Mouse (Mus musculus): Measurements from ENCODE around the gene Kdm2a. TPM values are rescaled to one million over a fixed set of nuclear protein-coding genes. Genes with fewer than 3 reads are reported as not detected.

Kdm2a gene
- total RNA-seq (2021): 10 to 100 TPM; 70.1 to 71.5 TPM
- long read RNA-seq, partial matches to known transcripts: 5 of 10 reads
- long read RNA-seq, other reads (novel, unspliced or antisense): 5 of 10 reads

- DNase-seq (ENCODE audit: low spot score in 2 of 2): peak; percentile 68 to 74
Observed at GRCm38 (mm10) chr19:4397798-4398629, at the start of gene Kdm2a. Gene Kdm2a (minus strand): TSS chr19:4398285.

DNA sequence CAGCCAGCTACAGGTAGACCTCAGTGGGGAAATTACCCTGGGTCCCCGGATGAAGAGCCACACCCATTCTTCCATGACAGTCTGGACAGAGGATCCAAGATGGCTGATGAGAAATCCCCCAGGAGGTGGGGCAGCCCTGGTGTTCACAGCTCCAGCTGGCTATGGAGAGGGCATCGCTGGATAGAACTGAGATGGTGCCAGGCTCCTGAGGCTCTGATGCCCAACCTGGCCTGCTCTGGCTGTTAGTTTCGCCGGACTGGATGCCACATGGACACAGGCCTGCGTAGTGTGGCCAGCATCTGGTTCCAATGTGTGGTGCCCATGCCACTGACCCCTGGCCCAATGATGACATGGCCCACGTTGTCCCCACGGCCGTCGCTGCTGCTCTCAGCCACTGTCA lies 49.4 kb upstream of the Kdm2a start:
- DNase-seq (ENCODE audit: low spot score in 2 of 2): no peak

- no peak for DNase-seq (ENCODE audit: low spot score in 2 of 2)
Observed at GRCm38 (mm10) chr19:4446661-4447420, 48.8 kb upstream of the Kdm2a start.

DNA sequence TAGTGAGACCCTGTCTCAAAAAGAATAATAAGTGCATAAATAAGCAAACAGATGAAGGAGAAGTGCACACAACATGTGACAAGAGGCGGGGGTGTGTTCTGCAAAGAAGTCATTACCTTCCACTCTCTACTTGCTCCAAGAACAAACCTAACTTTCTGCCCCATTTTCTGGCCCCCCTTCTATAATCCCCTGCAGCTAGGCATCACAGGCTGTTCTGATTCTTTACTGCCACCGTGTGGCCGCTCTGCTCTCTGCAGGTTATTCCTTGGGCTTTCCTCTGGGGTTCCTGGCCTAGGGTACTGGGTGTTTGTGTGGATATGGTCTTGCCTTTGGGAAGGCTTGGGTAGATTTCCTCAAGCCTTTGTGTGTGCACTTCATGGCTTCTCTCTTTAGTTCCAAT lies 44.3 kb upstream of the Kdm2a start:
- DNase-seq (ENCODE audit: low spot score in 2 of 2): peak; percentile 85 to 88

DNA sequence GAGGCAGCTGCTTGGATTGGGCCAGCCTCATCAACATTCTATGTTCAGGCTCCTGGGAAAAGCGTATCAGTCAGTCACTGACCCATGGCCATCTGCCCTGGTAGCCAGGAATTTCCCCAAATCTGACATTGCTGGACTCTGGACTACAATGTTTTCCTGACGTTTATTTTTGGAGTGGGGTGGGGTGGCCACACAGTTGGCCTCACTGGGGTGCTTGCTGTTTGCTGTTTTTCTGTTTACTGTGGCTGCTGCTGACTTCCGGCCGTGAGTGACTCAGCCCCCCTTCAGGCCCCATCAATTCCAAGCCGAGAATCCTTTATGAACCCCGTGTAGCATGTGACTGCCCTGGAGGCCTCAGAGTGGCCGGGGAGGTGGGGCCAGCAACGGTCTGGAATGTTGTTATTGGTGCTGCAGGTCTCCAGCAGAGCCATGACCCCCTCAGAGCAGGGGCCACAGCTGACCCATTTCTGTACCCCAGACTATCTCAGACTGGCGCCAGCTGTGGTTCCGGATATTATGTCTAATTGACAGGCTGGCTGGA lies 43.6 kb upstream of the Kdm2a start:
- DNase-seq (ENCODE audit: low spot score in 2 of 2): no peak

DNA sequence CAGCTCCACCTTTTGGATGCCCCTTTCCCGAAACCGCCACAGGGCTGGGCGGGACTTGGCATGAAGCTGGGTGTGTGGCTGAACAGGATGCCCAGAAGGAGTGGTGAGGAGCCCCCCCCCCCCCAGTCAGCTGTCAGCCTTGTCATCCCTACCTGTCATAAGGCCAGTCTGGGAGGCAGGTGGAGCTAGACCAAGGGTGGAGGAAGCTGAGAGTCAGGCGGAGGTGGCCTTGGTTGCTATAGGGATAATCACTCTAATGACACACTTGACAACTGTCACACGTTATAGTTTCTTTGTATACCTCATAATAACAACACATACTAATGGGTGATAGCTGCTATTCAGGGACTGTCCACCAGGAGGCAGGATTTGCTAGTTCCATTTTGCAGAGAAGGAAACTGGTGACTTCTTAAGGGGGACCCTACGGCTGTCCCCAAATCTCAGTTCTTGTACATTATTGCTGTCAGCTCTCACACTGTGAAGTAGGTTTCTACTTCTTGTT lies 43.1 kb upstream of the Kdm2a start:
- DNase-seq (ENCODE audit: low spot score in 2 of 2): peak; percentile 56 to 59

- DNase-seq (ENCODE audit: low spot score in 2 of 2): no peak
Observed at GRCm38 (mm10) chr19:4440222-4440621, 42.1 kb upstream of the Kdm2a start.

- DNase-seq (ENCODE audit: low spot score in 2 of 2): peak in 1 of 2 experiments; percentile 32
Observed at GRCm38 (mm10) chr19:4439161-4439801, 41.2 kb upstream of the Kdm2a start, which contains the start of gene Rhod. Gene Rhod (minus strand): TSS chr19:4439432.

GRCm38 (mm10) chr19:4438791-4439160 lies 40.7 kb upstream of the Kdm2a start:
- no peak for DNase-seq (ENCODE audit: low spot score in 2 of 2)

- DNase-seq (ENCODE audit: low spot score in 2 of 2): no peak
Observed at GRCm38 (mm10) chr19:4437886-4438285, 39.8 kb upstream of the Kdm2a start.

DNA sequence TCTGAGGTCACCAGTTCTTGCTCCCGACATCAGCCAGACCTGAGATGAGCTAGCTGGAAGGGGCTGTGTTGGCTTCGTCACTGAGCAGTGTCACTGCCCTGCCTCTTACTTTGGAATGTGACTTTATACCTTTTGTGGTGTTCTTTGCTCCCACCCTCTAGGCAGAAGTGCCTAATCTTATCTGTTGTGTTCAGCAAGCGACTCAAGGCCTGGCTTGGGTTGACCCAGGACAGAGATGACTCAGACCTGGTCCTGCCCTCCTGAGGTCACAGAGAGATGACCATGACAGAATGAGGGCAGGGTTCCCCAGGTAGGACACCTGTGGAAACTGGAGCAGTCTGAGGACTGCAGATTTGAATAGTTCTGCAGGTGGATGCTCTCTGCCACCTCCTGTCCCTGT lies 38.2 kb upstream of the Kdm2a start:
- no peak for DNase-seq (ENCODE audit: low spot score in 2 of 2)

GRCm38 (mm10) chr19:4434999-4435398 lies 36.9 kb upstream of the Kdm2a start:
- no peak for DNase-seq (ENCODE audit: low spot score in 2 of 2)

DNA sequence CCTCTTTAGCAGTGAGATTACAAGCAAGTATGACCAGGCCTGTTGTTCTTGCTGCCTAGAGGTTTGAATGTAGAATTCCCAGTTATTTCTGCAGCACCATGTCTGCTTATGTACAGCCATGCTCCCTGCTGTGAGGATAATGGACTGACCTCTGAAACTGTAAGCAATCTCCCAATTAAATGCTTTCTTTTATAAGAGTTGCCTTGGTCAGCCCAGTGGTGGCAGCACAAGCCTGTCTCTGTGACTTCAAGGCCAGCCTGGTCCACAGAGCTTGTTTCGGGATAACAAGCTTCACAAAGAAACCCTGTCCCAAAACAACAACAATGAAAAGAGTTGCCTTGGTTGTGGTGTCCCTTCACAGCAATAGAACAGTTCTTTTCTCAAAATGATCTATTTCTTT lies 35.7 kb upstream of the Kdm2a start:
- no peak for DNase-seq (ENCODE audit: low spot score in 2 of 2)

- no peak for DNase-seq (ENCODE audit: low spot score in 2 of 2)
Observed at GRCm38 (mm10) chr19:4430091-4430620, 32.1 kb upstream of the Kdm2a start.

GRCm38 (mm10) chr19:4425610-4426366 lies 27.7 kb upstream of the Kdm2a start:
- DNase-seq (ENCODE audit: low spot score in 2 of 2): no peak

- DNase-seq (ENCODE audit: low spot score in 2 of 2): no peak
Observed at GRCm38 (mm10) chr19:4423021-4423420, 24.9 kb upstream of the Kdm2a start.

- DNase-seq (ENCODE audit: low spot score in 2 of 2): no peak
Observed at GRCm38 (mm10) chr19:4422581-4422980, 24.5 kb upstream of the Kdm2a start.

DNA sequence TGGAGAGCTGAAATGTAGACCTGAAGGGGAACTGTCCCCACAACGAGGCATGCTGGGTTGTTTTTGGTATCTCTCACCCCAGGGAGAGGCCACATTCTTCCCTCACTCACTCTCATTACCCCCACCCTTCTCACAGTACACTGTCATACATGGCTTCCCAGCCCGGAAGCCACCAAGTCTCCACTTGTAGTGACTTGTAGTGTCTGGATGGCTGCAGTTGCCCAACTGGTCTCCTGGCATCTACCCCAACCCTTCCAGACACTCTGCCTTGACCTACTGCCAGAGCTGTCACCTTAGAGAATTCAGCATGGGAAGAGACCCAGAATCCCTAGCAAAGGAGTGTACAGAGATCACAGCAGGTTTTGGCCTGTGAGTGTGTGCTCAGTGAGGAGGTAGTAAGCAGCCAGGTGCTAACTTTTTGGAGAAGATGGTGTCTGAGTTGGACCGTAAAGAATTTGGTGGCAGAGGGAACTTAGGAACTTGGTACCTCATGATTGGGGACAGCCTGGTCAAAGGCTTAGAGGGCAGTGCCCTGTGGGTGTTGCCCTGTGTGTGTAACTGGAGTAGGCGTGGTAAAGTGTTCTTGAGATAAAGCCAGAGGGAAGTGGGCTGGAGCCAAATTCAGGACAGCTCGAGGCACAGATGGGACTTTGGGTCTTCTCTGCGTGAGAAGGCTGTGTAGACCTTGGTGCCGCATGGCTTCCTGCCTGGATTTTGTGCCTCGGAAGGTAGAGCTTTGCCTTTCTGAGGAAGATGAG lies 22.2 kb upstream of the Kdm2a start:
- no peak for DNase-seq (ENCODE audit: low spot score in 2 of 2)

DNA sequence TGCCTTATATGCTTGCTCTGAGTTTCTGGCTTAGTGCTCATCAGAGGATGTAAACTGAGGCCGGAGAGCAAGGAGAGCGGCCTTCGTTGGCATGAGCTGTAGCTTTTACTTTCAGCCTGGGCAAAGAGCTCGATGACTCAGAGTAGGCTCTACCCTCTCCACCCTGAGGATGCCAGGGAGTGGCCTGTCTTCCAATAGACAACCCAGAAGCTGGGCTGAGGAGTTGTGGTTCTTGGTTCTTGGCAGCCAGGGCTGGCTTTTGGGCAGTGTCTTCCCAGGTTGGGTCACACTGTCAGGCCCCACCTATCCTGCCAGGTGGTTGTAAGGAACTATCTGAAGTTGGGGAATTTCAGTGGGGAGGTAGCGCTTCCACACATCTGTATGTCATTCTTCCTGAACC lies 21.6 kb upstream of the Kdm2a start:
- DNase-seq (ENCODE audit: low spot score in 2 of 2): no peak

DNA sequence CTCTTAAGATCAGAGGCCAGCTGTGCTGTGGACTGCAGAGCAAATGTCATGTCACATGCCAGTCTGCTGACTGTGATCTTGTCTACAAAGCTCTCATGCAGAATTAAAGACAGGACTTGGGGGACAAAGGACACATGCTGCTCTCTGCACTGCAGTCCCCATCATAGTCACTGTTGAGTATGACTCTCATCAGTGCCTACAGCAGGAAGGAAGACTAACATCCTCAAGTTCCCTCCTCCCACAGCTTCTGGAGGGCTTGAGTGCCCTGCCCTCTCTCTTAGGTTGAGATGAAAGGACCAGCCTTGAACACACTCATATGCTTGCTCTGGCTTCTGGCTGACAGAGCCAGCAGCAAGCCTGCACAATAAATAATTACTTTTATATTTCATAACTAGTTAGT lies 19.6 kb upstream of the Kdm2a start:
- DNase-seq (ENCODE audit: low spot score in 2 of 2): no peak

Data from layer of hippocampus, postnatal 10 days (tissue).